Mouse (Mus musculus): ENCODE measurements around the gene Zfp831. TPM values are rescaled to one million over a fixed set of nuclear protein-coding genes. Genes with fewer than 3 reads are reported as not detected.

The Zfp831 gene
- polyA plus RNA-seq (2012; rRNA removed): 0.37 and 0.47 TPM in 2 replicates

DNA sequence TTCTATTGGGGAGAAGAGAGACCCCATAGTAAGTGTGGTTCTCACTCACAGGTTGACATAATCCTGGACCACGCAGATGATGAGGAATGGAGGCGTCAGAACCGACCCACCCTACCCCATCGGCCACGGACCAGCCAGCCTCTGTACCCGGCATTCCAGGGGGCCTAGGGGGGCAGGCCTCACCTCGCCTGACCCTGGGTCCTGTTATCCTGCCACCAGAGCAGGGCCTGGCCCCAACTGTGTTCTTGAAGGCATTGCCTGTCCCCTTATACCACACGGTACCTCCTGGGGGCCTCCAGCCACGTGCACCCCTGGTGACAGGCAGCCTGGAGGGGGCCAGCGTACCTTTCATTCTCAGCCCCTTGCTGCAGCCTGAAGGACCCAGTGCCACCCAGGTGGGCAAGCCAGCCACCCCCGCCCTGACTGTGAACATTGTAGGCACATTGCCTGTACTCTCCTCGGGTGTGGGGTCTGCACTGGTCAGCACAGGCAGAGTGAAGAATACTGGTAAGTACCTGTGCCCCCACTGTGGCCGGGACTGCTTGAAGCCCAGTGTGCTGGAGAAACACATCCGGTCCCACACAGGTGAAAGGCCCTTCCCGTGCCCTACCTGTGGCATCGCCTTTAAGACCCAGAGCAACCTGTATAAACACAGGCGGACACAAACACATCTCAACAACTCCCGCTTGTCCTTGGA lies at the start of gene Zfp831:
Gene Zfp831 (plus strand): TSS at position 87 of the 697 bp plus-strand sequence.
- DNase-seq (ENCODE audit: low read depth, low spot score): no peak
- 79% methylated on average over 18 of the region's 18 CpGs for WGBS

DNA sequence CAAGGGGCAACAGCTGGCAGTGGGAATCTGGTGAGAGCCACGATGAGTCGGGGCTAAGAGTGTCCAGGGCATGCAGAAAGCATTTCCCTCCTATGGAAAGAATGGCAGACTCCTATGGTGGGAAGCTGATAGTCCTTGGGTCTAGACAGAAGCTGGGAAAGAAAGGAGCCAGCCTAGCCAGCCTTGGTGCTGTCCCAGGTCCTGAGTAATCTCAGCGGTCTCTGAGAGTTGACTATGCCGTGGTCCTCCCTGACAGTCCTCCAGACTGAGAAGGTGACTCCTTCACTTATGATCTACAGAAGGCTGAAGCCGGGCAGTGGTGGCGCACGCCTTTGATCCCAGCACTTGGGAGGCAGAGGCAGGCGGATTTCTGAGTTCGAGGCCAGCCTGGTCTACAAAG lies 48.4 kb upstream of the Zfp831 start:
- 74% methylated on average over 9 of the region's 9 CpGs for WGBS
- no peak for DNase-seq (ENCODE audit: low read depth, low spot score)

- DNase-seq (ENCODE audit: low read depth, low spot score): no peak
- 75% methylated on average over 2 of the region's 2 CpGs for WGBS
Observed at GRCm38 (mm10) chr2:174595611-174596010, 47.7 kb upstream of the Zfp831 start.

GRCm38 (mm10) chr2:174596457-174596856 lies 46.9 kb upstream of the Zfp831 start:
- no peak for DNase-seq (ENCODE audit: low read depth, low spot score)
- 78% methylated on average over 15 of the region's 15 CpGs for WGBS

DNA sequence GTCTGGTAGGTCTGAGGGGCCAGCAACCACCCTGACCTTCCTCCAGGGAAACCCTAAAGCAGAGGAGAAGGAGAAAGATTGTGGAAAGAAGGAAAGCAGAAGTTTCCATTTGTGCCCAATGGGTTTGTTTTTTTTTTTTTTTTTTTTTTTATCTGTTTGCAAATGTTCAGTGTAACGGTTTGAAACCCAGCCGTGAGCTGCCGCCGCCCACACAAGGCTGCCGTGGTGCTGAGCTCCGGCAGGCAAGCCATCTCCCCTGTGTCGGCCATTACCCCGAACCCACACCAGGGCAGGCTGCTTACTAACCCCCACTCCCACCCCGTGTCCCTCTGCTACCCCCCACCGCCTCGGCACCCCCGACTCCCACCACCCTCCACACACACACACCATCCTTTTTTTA lies 44.9 kb upstream of the Zfp831 start:
- DNase-seq (ENCODE audit: low read depth, low spot score): no peak
- WGBS: 62% methylated on average over 12 of the region's 12 CpGs

DNA sequence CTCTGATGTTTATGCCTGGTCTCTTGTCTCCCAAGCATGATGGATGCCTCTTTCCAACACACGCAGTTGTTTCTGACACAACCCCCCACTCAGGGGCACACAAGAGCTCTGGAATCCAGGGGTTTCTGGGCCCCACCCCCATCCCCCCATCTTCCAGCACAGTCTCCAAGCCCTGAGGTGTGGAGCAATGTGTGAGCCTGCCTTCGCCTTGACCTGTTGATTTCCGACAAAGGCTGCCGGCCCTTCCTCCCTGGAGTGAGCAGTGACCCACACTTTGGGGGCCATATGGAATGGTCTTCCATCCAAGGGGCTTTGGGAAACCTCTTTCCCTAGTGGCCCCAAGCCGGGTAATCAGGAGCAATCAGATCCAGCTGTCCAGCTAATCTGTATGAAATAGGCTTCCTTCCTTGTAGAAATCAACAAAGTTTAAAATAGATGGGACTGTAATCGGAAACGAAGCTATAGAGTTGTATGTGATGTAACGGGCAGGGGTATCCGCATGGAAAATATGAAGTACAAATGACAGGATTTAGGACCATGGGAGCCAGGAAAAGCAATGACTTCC lies 44.2 kb upstream of the Zfp831 start:
- 81% methylated on average over 9 of the region's 9 CpGs for WGBS
- no peak for DNase-seq (ENCODE audit: low read depth, low spot score)

DNA sequence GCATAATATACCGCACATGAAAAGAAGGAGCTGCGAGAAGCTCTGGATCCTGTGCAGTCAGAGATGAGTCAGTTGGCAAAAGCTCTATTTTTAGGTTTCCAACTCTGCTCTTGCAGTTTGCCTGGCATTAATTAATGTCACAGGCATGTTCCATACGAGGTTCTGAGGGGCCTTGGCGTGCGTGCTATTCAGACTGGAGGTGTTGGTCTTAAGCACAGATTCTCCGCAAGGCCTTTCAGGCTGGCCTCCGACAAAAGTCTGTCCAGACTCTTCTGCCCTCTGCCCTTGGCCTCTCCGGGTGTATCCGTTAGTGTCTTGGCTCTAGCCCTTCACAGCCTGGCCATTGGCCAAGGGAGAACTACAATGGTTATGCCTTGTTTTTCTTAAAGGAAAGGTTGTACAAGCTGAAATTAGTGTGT lies 43.5 kb upstream of the Zfp831 start:
- WGBS: 62% methylated on average over 9 of the region's 9 CpGs
- DNase-seq (ENCODE audit: low read depth, low spot score): no peak

- whole genome bisulfite sequencing: 69% methylated on average over 9 of the region's 9 CpGs
- no peak for DNase-seq (ENCODE audit: low read depth, low spot score)
Observed at GRCm38 (mm10) chr2:174601938-174602685, 41.2 kb upstream of the Zfp831 start.

GRCm38 (mm10) chr2:174603321-174603720 lies 40.0 kb upstream of the Zfp831 start:
- WGBS: 76% methylated on average over 7 of the region's 7 CpGs
- DNase-seq (ENCODE audit: low read depth, low spot score): no peak

DNA sequence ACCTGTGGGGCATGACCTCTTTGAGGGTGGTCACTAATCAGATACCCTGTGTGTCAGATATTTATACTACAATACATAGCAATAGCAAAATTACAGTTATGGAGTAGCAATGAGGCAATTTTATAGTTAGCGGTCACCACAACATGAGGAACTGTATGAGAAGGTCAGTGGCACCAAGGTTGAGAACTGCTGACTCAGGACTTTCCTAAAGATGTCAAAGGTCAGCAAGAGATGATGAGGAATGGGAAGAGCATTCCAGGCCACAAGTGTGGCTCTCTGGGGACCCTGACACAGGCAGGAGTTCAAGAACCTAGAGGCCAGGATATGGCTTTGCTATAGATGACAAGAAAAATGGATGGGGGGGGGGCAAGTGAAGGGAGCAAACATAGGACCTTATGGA lies 38.3 kb upstream of the Zfp831 start:
- 98% methylated on average over 1 of the region's 1 CpGs for WGBS
- no peak for DNase-seq (ENCODE audit: low read depth, low spot score)

- WGBS: 80% methylated on average over 4 of the region's 4 CpGs
Observed at GRCm38 (mm10) chr2:174605442-174606087, 37.8 kb upstream of the Zfp831 start.

DNA sequence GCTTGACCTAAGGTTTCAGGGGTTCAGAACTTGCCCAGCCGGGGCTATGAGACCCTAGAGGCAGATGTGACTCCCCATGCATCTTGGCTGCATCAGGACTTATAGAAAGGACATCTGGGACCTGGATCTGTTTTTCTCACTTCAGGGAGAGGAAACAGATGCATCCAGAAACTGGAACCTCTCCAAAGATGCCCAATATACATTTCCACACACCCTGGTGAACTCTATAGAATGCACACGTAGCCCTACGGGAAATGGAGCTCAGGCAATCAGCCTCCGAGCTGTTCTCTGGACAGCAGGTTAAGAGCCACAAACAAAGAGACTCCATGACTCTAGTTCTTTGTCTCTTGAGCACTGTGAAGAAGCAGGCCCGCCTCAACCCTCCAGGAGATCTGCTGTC lies 37.0 kb upstream of the Zfp831 start:
- DNase-seq (ENCODE audit: low read depth, low spot score): no peak
- 77% methylated on average over 5 of the region's 5 CpGs for WGBS

More at GRCm38 (mm10) chr2:174605442-174606087, 37.8 kb upstream of the Zfp831 start:
- DNase-seq (ENCODE audit: low read depth, low spot score): no peak

GRCm38 (mm10) chr2:174609892-174610291 lies 33.4 kb upstream of the Zfp831 start:
- no peak for DNase-seq (ENCODE audit: low read depth, low spot score)
- 82% methylated on average over 5 of the region's 5 CpGs for WGBS

- WGBS: 66% methylated on average over 2 of the region's 2 CpGs
- no peak for DNase-seq (ENCODE audit: low read depth, low spot score)
Observed at GRCm38 (mm10) chr2:174612386-174613063, 30.8 kb upstream of the Zfp831 start.

GRCm38 (mm10) chr2:174613221-174613620 lies 30.1 kb upstream of the Zfp831 start:
- DNase-seq (ENCODE audit: low read depth, low spot score): no peak

DNA sequence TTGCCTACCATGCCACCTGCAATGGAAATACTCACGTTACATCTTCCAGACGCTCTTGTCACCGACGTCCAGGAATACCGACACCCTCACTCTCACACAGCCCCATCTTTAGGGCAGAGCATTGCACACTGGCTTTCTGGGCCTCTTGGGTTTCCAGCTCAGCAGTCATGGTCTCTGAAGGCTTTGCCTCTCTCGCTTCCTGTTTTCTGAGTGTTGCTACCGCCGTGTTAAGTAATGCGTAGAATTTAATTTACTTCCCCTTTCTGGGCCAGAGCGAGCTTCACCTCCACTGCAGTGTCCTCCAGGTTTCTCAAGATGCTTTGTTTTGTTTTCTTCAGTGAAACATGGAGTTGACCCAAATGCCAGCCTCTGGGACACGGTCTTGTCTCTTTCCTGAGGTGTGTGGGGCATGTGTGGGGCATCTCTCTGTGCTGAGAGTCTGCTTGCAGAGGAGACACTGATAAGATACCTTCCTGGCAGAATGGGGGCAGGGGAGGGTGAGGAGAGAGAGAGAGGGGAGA lies 29.4 kb upstream of the Zfp831 start:
- DNase-seq (ENCODE audit: low read depth, low spot score): no peak

More at GRCm38 (mm10) chr2:174613221-174613620, 30.1 kb upstream of the Zfp831 start:
- WGBS: 77% methylated on average over 8 of the region's 8 CpGs

DNA sequence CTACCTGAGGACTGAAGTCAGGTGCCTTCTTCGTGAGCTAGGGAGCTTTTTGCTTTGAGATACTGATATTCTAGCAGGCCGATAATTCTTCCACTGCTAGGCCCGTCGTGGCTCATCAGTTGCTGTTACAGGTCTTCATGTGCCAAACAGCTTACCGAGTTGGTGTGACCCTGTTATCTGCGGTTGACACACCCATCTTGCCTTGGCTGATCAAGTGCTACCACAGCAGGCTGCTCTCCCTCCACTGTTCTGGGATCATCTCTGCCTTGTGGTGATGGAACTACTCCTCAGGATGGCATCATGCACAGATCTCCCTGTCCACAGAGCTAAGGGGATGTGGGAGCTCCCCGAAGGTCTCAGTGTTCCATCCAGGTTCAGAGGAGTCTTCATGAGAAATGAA lies 21.5 kb upstream of the Zfp831 start:
- 82% methylated on average over 7 of the region's 7 CpGs for WGBS

More for the DNA sequence above, 29.4 kb upstream of the Zfp831 start:
- 75% methylated on average over 11 of the region's 11 CpGs for WGBS

DNA sequence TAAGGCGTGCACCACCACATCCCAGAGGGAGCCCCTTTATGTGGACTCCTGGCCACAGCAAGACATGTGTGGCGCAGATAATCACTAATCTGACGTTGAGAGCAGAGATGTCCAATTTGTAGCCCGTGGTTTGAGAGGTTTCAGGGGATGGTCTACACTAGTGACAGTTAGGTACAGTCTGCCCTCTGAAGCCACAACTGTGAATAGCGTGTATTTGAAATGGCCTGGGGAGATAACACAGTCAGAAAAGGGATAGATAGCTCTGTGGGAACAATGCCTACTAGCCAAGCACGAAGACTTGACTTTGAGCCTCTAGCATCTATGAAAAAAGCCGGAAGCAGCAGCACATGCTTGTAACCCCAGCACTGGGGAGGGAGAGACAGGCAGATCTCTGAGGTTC lies 18.9 kb upstream of the Zfp831 start:
- 83% methylated on average over 7 of the region's 7 CpGs for whole genome bisulfite sequencing
- no peak for DNase-seq (ENCODE audit: low read depth, low spot score)

More for the DNA sequence above, 21.5 kb upstream of the Zfp831 start:
- DNase-seq (ENCODE audit: low read depth, low spot score): no peak

DNA sequence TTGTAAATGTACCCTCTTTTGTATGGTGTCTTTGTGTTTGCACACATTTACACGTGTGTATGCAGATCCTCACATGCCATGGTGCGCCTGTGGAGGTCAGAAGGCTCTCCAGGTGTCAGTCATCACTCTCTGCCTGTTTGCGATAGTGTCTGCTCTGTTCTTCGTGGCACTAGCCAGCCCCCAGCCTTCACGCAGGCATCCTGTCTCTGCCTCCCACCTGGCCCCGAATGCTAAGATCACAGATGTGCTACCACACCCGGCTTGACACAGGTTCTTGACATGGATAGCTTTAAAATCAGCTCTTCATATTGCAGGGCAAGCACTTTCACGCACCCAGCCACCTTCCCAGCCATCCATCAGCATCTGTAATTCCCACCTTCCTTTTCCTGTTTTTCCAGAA lies 16.3 kb upstream of the Zfp831 start:
- no peak for DNase-seq (ENCODE audit: low read depth, low spot score)
- WGBS: 69% methylated on average over 8 of the region's 8 CpGs
